Mouse (Mus musculus): ENCODE data around the gene Bpifa3. TPM values are rescaled to one million over a fixed set of nuclear protein-coding genes. Genes with fewer than 3 reads are reported as not detected.

Gene Bpifa3
- polyA plus RNA-seq, 1 experiment from 2014 or later, result not detected

DNA sequence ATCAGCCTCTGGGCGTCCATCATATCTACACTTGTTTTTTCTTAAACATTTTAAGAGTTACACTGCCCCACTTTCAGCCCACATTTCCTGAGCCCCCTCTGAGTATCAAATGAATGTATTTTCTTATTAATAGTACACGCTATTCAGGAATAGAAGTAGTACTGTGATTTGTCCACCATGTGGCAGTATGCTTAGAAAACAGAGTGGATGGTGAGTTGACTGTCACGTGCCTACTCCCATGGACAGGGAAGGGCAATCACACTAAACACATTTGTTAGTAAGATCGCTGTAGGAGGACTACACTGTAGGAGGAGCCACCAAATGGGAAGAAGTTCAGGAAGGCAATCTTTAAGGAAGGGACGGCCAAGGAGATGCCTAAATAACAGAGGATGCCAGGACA is 57.3 kb downstream of the Bpifa3 start:
- Histone ChIP-seq H3K27me3 (ENCODE audit: control insufficient read depth, insufficient read depth, low read length) (no peaks in the 10 kb centered on the region), H3K36me3 (ENCODE audit: control insufficient read depth, insufficient read depth, low read length) (no peaks in the 10 kb centered on the region), H3K27ac (replicated peaks in 1 of 2; ENCODE audit: control insufficient read depth in 1 of 2, insufficient read depth in 1 of 2, low read depth in 2 of 2, low read length in 2 of 2) (no peak overlapping the region), H3K9me3 (ENCODE audit: control insufficient read depth, low read length) (no peaks in the 10 kb centered on the region), H3K4me2 (ENCODE audit: low read length) (no peak overlapping the region), H3K9ac (ENCODE audit: low read length) (no peak overlapping the region), H3K4me3 (ENCODE audit: control insufficient read depth in 1 of 2, insufficient read depth in 1 of 2, low read depth in 1 of 2, low read length in 2 of 2) (no peak overlapping the region), H3K4me1 (ENCODE audit: control insufficient read depth in 2 of 2, insufficient read depth in 2 of 2, low read length in 2 of 2) (peaks cover 6 to 10% of the 10 kb centered on the region in 2 experiments; a peak in 3 of 4 replicates)
- no peak for ATAC-seq (ENCODE audit: insufficient number of reproducible peaks, insufficient read depth, low FRiP score, low read depth)
- WGBS, result 36% methylated on average over 5 of the region's 5 CpGs

Other genes with a start within 250 kb of the Bpifa3 start
- gene Bpifb6, start 229.9 kb upstream of the Bpifa3 start, polyA plus RNA-seq (2014; fragmentation: Nextera tagmentation; extraction: Ambion mirVana), result not detected in 2 replicates
- gene Bpifb3, start 212.1 kb upstream of the Bpifa3 start, polyA plus RNA-seq (2014; fragmentation: Nextera tagmentation; extraction: Ambion mirVana), result not detected in 2 replicates
- gene Bpifb4, start 192.1 kb upstream of the Bpifa3 start, polyA plus RNA-seq (2014; fragmentation: Nextera tagmentation; extraction: Ambion mirVana), result not detected in 2 replicates
- gene Bpifa6, start 155.4 kb upstream of the Bpifa3 start, polyA plus RNA-seq (2014; fragmentation: Nextera tagmentation; extraction: Ambion mirVana), result not detected in 2 replicates
- gene Bpifa2, start 122.1 kb upstream of the Bpifa3 start, polyA plus RNA-seq (2014; fragmentation: Nextera tagmentation; extraction: Ambion mirVana), result not detected in 2 replicates
- gene Bpifa1, start 12.5 kb downstream of the Bpifa3 start, polyA plus RNA-seq (2014; fragmentation: Nextera tagmentation; extraction: Ambion mirVana), result not detected in 2 replicates
- not detected in 2 replicates for gene Bpifa5, start 32.3 kb downstream of the Bpifa3 start, polyA plus RNA-seq (2014; fragmentation: Nextera tagmentation; extraction: Ambion mirVana)
- 0.12 and 0.32 TPM in 2 replicates for gene Bpifb1, start 60.5 kb downstream of the Bpifa3 start, polyA plus RNA-seq (2014; fragmentation: Nextera tagmentation; extraction: Ambion mirVana)
- gene Bpifb5, start 93.4 kb downstream of the Bpifa3 start, polyA plus RNA-seq (2014; fragmentation: Nextera tagmentation; extraction: Ambion mirVana), result 0.28 and 0.35 TPM in 2 replicates
- not detected in 2 replicates for gene Bpifb9a, start 127.5 kb downstream of the Bpifa3 start, polyA plus RNA-seq (2014; fragmentation: Nextera tagmentation; extraction: Ambion mirVana)
- not detected in 2 replicates for gene Bpifb9b, start 176.9 kb downstream of the Bpifa3 start, polyA plus RNA-seq (2014; fragmentation: Nextera tagmentation; extraction: Ambion mirVana)
- 10.1 and 14.4 TPM in 2 replicates for gene Cdk5rap1, start 242.7 kb downstream of the Bpifa3 start, polyA plus RNA-seq (2014; fragmentation: Nextera tagmentation; extraction: Ambion mirVana)

Data from heart, embryonic 14.5 days (tissue).